14 mouse cellular contexts compared by ENCODE assay signal in the genomic region with DNA sequence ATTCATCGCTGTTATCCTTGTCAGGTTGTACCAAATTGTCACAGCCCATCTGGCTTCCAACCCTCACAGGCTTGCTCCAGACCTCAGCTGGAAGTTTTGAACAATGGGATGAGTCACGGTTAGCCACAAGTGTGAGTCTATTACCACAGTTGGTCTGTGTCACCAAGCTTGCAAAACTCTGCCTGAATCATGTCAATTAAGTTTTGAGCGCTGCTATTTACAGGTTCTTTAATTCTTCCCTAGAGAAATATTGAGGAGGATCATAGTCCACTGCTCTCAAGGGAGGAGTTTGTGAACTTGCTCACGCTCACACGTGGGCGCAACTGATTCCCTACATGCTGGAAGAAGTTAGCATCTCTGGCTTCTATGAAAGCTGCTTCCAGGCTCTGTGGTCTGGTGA.
DNase-seq lines count a peak whose midpoint lies in the region; ATAC-seq and TF ChIP-seq lines count a peak whose summit lies in the region.
"Had no signal": no experiment of that assay in that cellular context is flagged by ENCODE, and none has a peak within 500 bp of the region (broad histone marks: within the 10 kb centered on the region; RNA-seq: fewer than 3 reads in every experiment).

No protein-coding gene starts in this region.

- TF ChIP-seq POLR2A in CH12.LX (IDR thresholded peaks at IDR 0.05; ENCODE audit: low read depth, low read length): no peak

- H3K36me3 ChIP-seq in CH12.LX (replicated peaks in 1 of 2; ENCODE audit: control insufficient read depth in 1 of 2, insufficient read depth in 1 of 2, low read length in 1 of 2): no peaks in the 10 kb centered on the region
- H3K36me3 ChIP-seq: heart, embryonic 15.5 days; neural tube, embryonic 12.5 days had no signal

- H3K4me3 ChIP-seq in CH12.LX (replicated peaks in 1 of 3; ENCODE audit: low read depth in 2 of 3, low read length in 2 of 3, poor library complexity in 1 of 3): no peak overlapping the region
- H3K4me3 ChIP-seq: heart, embryonic 15.5 days; neural tube, embryonic 12.5 days had no signal

- H3K4me1 ChIP-seq in CH12.LX (ENCODE audit: control insufficient read depth in 1 of 2, insufficient read depth in 2 of 2): peaks cover 6 to 22% of the 10 kb centered on the region in 2 experiments; a peak in 3 of 4 replicates

- dilution Hi-C loops in CH12.LX (cut with MboI; ENCODE audit: extremely low pct_ligation_motif_present, extremely low pct_unique_long_range_greater_than_20kb, low sequenced_read_pairs): no loop called here

- no peak for TF ChIP-seq EP300 in CH12.LX (IDR thresholded peaks at IDR 0.05; ENCODE audit: low read length)

- in situ Hi-C loops in CH12.LX (cut with MboI; ENCODE audit: low pct_ligation_motif_present, low pct_unique_long_range_greater_than_20kb, low sequenced_read_pairs): no loop called here

- no peaks in the 10 kb centered on the region for H3K27me3 ChIP-seq in CH12.LX (replicated peaks)
- H3K27me3 ChIP-seq: heart, embryonic 15.5 days; neural tube, embryonic 12.5 days had no signal

- no peak overlapping the region for H3K9ac ChIP-seq in CH12.LX (ENCODE audit: insufficient read depth, low read depth)
- H3K9ac ChIP-seq: heart, embryonic 15.5 days; lung, embryonic 14.5 days; neural tube, embryonic 12.5 days had no signal

- no peak for DNase-seq in frontal cortex, postnatal 10 days (ENCODE audit: low spot score in 2 of 2)
- peak; percentile 17 for DNase-seq in CH12.LX (ENCODE audit: extremely low read depth)
- peak; percentile 30 for DNase-seq in fat pad, adult 2 months (ENCODE audit: extremely low read depth, low read depth, low spot score)
- DNase-seq in spleen, postnatal 10 days (ENCODE audit: low spot score in 2 of 2): no peak
- no peak for DNase-seq in heart, adult 18-20 months
- DNase-seq: cerebellum, adult 11-12 months; kidney, postnatal 14 days; lung, embryonic 14.5 days had no signal

- no peaks in the 10 kb centered on the region for H3K9me3 ChIP-seq in CH12.LX (replicated peaks; ENCODE audit: low read length)
- H3K9me3 ChIP-seq: heart, embryonic 15.5 days; neural tube, embryonic 12.5 days had no signal

- H3K27ac ChIP-seq in CH12.LX (ENCODE audit: insufficient read depth, low read depth): no peak overlapping the region
- H3K27ac ChIP-seq: heart, embryonic 15.5 days; neural tube, embryonic 12.5 days had no signal

- TF ChIP-seq RAD21 in CH12.LX (IDR thresholded peaks at IDR 0.05; ENCODE audit: low read depth, low read length): no peak

- no peak for TF ChIP-seq CTCF in CH12.LX (conservative IDR thresholded peaks at IDR 0.05 in 1 of 2, IDR thresholded peaks at IDR 0.05 in 1 of 2; ENCODE audit: low read depth in 2 of 2, low read length in 2 of 2)

- peak; percentile 78 for ATAC-seq in frontal cortex, adult (ENCODE audit: low TSS enrichment)
- ATAC-seq in megakaryocyte progenitor cell, adult 5-6 weeks (replicated peaks; ENCODE audit: poor library complexity): peak; percentile 82
- ATAC-seq in cerebellum, adult (ENCODE audit: insufficient number of reproducible peaks, low FRiP score, low TSS enrichment): no peak

- H3K79me2 ChIP-seq in CH12.LX (replicated peaks; ENCODE audit: control insufficient read depth, extremely low read depth, insufficient read depth, poor library complexity, severe bottlenecking): no peaks in the 10 kb centered on the region

- peak overlapping the region; percentile 53; the same call in 1 of the 2 replicates for H3K4me2 ChIP-seq in CH12.LX (ENCODE audit: insufficient read depth, low read depth, poor library complexity, severe bottlenecking)
- H3K4me2 ChIP-seq: heart, embryonic 15.5 days; lung, embryonic 14.5 days; midbrain, embryonic 11.5 days; neural tube, embryonic 12.5 days had no signal

TF ChIP-seq in CH12.LX, 34 proteins besides CTCF, POLR2A, EP300 and RAD21:
- TF ChIP-seq ZC3H11A (IDR thresholded peaks at IDR 0.05; ENCODE audit: low read depth, low read length) (no peak), BHLHE40 (IDR thresholded peaks at IDR 0.05; ENCODE audit: low read depth, low read length) (peak; percentile 45; the same call in 1 of the 2 replicates), MAX (IDR thresholded peaks at IDR 0.05; ENCODE audit: low read length) (peak; percentile 47; the same call in 1 of the 2 replicates)

Comparison
In these comparisons a context has a peak if more than half of its experiments do, and no peak if none do; other contexts are left out.
1. DNase-seq: peak in CH12.LX (single experiment) and fat pad, adult 2 months (single experiment); none in frontal cortex, postnatal 10 days (0 of 2), spleen, postnatal 10 days (0 of 2) and heart, adult 18-20 months (0 of 2).